Mouse (Mus musculus): ENCODE measurements at regions not wholly inside any gene's neighbourhood (a gene's known extent, or its start where the extent isn't known, plus 50 kb on each side); places are given as distances from the start of the nearest gene placed in this dataset.

- DNase-seq: no peak
These were observed 68.9 kb downstream of the Tbx3 start for GRCm38 (mm10) chr5:119739386-119739785.

DNA sequence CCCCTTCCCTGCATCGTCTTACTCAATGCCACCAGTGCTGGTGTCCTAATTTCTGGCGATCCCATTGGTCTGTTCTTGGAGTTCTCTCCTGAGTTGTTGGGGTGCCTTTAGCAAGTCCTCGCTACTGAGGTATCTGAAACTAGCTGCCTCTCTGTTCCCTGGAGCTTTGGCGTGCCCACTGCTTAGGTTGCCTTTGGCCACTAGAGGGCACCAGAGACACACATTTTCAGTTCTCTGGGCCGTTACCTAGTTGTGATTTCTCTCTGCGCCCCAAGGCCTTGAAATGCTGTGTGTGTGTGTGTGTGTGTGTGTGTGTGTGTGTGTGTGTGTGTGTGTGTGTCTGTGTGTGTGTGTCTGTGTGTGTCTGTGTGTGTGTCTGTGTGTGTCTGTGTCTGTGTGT, 70.6 kb downstream of the Tbx3 start:
- peak in 1 of 2 experiments; percentile 21 for DNase-seq

- no peak for DNase-seq
These were observed 73.3 kb downstream of the Tbx3 start for GRCm38 (mm10) chr5:119743733-119744132.

GRCm38 (mm10) chr5:119747038-119747437, 76.6 kb downstream of the Tbx3 start:
- no peak for DNase-seq

- DNase-seq: no peak
These were observed 78.2 kb downstream of the Tbx3 start for GRCm38 (mm10) chr5:119748667-119749066.

DNA sequence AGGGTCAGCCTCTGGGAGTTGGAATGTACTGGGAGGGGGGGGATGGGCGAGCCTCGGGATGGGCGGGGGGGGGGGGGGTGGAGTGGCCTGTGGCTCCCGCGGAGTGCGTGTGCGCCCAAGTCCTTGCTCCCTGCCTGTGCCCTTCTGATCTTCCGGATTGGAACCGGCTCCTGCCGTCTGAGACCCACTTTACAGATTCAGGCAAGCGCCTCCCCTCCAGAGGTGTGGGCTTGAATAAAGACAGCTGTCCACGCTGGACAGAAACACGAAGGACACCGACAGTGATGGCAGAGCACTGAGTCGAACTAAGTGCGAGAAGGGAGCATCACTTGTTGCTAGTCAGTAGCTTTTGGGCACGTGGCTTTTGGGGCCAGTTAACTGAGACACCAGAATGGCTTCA, 78.7 kb downstream of the Tbx3 start:
- DNase-seq: no peak

DNA sequence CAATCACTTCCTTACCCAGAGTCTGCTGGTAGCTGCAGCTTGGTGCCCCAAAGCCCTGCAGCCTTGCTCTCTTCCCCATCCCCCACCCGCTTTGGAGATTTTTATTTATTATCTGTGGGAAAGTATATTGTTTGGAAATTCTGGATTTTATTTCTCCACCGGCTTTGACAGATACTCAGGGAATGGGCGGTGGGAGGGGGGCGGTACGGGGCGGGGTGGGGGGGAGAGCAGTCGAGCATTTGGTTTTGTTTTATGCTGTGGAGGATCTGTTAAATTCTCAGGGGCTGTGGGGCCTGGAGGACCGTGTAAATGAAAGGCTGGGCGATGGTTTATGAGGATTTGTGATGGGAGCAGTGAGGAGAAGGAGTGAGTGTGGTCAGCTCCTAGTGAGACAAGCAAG, 76.7 kb upstream of the Tbx5 start:
- DNase-seq: no peak

GRCm38 (mm10) chr5:119758880-119759279, 73.6 kb upstream of the Tbx5 start:
- no peak for DNase-seq

GRCm38 (mm10) chr5:119762102-119762501, 70.4 kb upstream of the Tbx5 start:
- DNase-seq: no peak

- DNase-seq: no peak
These were observed 69.1 kb upstream of the Tbx5 start for GRCm38 (mm10) chr5:119763337-119763736.

- no peak for DNase-seq
These were observed 66.1 kb upstream of the Tbx5 start for GRCm38 (mm10) chr5:119766372-119766771.

DNA sequence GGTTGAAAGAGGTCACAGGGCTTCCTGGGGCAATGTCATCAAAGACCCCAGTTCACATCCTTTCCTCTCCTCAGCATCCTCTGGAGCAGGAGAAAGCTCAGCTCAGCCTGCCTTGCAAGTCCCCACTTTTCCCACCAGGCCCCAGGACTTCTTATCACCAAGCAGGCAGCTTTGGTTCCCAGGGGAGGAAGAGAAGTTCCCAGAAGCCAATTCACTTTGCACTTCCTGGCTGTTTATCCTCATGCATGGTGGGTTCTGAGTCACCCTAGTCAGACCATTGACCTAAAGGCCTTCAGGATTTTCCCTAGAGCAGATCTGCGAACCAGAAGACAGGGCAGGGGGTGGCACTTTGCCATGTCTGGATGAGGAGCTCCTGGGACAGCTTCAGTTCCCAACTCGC, 61.5 kb upstream of the Tbx5 start:
- DNase-seq: no peak

- no peak for DNase-seq
These were observed 56.2 kb upstream of the Tbx5 start for GRCm38 (mm10) chr5:119776106-119776887.

DNA sequence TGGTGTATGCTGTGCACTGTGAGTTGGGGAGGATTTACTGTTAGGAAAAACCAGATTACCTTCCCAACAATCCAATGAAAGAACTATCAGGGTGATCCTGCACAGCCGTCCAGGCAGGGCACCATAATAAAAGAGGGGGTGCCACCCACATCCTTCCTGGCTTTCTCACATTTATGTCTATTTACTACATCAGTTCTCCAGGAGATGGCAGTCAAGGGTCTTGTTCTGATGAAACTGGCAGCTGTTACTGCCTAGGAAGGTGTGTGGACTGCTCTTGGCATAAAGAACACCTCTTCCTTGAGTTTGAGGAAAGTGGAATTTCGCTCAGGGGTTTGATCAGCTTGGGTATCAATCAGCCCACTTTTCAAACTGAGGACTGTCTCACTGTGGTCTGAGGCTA, 54.6 kb upstream of the Tbx5 start:
- DNase-seq: no peak

DNA sequence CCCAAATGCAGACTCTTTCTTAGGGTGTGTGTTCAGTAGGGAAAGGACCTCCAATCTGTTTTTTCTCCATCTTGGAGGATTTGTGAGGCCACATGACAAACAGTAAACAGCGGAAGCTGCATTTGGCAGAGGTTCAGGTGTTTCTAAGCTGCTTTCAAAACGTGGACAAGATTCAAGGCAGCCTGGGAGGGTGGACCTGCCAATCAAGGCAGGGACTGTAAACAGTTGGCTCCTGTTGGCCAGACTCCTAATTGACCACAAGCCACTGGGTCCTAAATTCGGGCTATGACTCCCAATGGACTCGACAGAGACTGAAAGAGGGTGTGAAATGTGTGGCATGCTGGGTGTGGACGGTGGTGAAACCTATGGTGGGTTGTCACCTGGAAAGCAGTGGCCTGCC, 51.1 kb upstream of the Tbx5 start:
- DNase-seq: no peak
